Mouse (Mus musculus) frontal cortex, postnatal 10 days (tissue): ENCODE data around the gene Vsig8.

ENCODE experiments used
- DNase-seq, 2 experiments: peaks; one replicate each; pipeline ENCODE4 v3.0.0; 2022; ENCODE audit warnings: low spot score in 2 of 2, mixed read lengths in 1 of 2

The Vsig8 gene

GRCm38 (mm10) chr1:172555638-172556037, at the start of gene Vsig8:
Gene Vsig8, plus strand, starts transcription at chr1:172555938.
- DNase-seq = no peak

DNA sequence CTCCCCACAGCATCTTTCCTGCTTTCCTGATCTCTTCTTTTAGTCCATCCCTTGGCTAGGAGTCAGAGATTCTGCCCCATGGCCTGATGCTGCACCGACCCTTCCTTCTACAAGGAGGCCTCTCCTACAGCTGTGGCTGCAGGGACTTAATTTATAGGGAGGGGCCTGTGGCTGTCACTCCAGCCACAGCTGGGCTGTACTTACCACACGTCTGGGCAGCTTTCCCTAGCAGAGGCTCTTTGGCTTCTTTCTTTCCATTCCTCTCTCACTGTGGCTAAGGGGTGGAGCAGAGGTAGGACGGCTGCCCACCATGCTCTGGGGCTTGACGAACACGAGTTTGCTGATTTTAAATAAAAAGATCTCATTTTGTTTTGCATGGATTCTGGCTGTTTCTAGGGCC, 48.7 kb upstream of the Vsig8 start:
- DNase-seq = no peak

DNA sequence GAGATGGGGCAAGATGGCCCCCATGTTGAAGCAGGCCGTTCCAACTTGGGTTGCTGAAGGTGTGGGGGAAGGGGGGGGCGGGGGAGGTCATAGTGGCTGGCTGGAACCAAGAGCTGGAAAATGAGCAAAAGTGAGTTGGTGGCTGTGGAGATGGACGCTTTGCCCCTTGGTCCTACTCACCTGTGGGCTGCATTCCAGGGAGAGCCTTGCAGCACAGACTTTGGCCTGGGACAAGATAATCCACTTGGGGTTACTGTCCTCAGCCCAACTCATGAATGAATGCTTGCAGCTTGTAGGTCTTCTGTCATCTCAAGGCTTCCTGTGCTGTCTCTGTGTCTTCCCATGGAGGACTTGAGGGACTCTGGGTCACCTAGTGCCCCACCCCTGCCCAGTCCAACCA, 48.0 kb upstream of the Vsig8 start:
- no peak for DNase-seq

- DNase-seq = no peak
Measured at GRCm38 (mm10) chr1:172508172-172508571, 47.6 kb upstream of the Vsig8 start.

DNA sequence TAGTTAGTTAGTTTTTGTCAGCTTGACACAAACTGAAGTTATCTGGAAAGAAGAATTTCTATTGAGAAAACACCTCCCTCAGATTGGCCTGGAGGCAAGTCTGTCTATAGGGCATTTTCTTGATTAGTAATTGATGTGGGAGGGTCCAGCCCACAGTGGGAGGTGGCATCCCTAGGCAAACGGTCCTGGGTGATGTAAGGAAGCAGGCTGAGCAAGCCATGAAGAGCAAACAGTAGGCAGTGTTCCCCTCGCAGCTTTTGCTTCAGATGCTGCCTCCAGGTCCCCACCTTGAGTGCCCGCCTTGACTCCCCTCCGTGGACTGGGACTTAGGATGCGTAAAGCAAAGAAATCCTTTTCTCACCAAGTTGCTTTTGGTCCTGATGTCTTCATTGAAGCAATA, 46.5 kb upstream of the Vsig8 start:
- DNase-seq = no peak

- DNase-seq = no peak
Measured at GRCm38 (mm10) chr1:172509983-172510382, 45.8 kb upstream of the Vsig8 start.

DNA sequence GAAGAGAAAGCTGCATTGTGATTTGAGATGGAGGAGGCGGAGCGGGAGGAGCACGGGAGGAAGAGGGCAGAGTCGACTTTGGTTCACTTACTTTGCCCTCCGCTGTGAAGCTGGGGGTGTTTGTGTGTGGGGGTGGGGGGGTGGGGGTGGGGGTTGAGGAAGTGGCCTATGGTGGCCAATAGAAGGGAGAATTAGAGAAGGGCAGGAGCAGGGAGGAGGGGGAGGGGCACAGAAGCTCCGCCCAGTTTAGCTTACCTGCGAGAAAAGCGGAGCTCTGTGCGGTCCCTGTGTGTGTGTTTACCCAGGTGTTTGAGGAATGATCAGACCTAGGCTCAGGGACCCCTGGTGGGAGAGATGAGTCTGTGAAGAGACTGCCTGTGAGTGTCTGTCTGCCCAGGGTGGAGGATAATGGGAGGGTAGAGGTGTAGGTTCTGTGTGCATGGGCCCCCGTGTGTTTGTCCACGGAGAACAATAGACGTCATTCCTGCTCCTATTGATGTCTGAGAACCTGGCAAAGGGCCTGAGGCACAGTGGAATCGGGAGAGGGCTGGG, 45.2 kb upstream of the Vsig8 start:
- DNase-seq = no peak

GRCm38 (mm10) chr1:172512962-172513361, 42.8 kb upstream of the Vsig8 start:
- no peak for DNase-seq

GRCm38 (mm10) chr1:172513525-172514212, 42.1 kb upstream of the Vsig8 start:
- no peak for DNase-seq

GRCm38 (mm10) chr1:172514213-172514529, 41.6 kb upstream of the Vsig8 start:
- DNase-seq = no peak

GRCm38 (mm10) chr1:172514551-172515268, 41.0 kb upstream of the Vsig8 start:
- DNase-seq = no peak

DNA sequence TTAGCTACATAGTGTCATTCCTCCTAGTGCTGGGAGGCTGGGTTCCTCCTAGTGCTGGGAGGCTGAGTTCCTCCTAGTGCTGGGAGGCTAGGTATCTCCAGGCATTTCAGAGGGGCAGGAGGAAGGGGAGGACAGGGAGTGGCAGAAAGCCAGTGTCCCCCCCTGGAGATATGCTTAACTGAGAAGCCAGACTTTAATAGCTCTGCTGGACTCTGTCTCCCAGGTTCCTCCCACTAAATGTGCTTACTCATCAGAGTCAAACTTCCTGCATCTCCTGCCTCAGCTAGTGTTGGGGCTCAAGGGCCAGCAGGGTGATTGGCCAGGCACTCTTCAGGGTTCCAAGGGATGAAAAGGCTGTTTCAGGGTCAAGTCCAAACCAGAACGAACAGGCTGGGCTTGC, 40.3 kb upstream of the Vsig8 start:
- DNase-seq = no peak

GRCm38 (mm10) chr1:172518013-172518412, 37.7 kb upstream of the Vsig8 start:
- no peak for DNase-seq

DNA sequence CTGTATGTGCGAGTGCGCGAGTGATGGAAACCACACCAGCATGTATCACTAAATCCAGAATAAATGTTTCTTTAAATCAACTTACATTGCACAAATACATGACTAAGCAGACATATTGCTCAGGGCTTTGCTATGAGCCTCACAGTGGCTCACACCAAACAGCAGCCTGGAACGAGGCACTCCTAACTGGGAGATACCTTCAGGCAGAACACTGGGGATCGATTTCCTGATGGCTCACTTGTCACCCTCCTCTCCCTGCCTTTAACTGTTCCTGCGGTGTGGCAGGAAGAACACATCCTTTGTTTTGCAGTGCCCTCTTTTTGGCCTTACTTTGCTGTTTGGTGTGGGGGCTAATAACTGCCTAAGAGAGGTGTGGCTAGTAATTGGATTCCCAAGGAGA, 36.1 kb upstream of the Vsig8 start:
- no peak for DNase-seq

GRCm38 (mm10) chr1:172520576-172521440, 34.9 kb upstream of the Vsig8 start, which contains the start of gene Cfap45:
Gene Cfap45, plus strand, starts transcription at chr1:172520801.
- DNase-seq = peak; percentile 82

DNA sequence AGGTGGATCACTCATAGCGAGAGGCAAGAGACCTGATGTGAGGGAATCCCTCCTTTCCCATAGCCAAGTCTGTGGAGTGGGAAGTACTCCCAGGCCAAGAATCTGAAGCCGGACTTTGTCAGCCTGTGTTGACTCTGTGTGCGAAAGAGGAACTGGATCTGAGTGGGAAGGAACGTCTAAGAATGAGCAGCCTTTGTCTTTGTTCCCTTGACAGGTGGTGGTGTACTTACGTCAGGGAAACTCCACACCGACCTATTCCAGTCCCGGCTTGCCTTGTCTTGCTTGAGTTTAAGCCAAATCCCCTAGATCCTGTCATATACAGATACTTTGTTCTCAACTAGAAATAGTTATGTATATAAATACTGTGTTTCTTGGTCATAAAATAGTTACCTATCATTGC, 33.2 kb upstream of the Vsig8 start:
- no peak for DNase-seq

DNA sequence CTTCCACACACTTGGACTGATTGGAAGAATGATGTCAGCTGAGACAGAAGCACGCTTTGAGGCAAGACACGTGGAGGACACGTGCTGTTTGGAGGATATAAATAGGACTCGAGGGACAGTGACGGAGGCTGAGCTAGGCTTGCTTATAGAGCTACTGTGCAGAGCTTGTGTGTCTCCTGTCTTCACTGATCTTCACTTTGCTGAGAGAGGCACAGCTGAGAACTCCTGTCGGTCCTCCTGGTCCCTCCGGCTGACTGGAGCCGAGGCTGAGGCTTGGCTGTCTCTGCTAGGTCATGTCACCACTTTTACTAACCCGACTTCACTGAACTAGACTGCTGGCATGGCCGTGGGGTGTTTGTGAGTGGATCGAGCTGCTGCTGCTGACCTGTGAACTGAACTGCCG, 32.0 kb upstream of the Vsig8 start:
- DNase-seq = no peak

DNA sequence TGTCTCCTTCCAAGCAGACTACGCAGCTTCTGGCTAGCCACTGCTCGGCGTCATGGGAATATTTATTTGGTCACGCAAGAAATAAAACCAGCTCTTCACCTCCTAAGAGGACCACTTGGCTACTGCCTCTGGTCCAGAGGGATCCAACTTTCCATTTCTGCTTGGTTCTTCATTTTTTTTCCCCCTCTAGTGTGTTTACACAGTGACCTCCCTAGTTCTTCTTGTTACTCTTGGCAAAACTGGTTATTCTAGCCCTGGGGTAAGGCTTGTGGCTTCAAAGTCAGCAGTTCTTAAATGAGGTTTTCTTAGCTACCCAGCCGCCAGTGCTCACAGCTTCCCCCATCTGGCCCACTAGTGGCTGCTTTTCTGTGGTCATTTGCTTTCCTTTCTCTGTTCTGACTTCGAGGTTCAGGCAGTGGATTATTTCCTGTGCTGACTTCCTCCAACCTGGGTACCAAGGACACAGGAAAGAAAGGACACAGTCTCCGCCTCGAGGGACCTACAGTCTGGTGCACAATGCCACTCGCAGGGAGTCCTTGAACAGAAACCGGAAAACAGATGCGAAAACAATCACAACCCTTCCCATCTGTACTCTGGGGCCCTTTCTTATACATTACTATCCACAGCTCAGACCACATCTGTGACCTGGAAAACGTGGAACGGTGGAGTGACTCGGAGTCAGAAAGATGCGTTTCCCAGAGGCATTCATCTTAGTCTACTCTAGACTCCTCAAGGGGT, 30.5 kb upstream of the Vsig8 start:
- no peak for DNase-seq

DNA sequence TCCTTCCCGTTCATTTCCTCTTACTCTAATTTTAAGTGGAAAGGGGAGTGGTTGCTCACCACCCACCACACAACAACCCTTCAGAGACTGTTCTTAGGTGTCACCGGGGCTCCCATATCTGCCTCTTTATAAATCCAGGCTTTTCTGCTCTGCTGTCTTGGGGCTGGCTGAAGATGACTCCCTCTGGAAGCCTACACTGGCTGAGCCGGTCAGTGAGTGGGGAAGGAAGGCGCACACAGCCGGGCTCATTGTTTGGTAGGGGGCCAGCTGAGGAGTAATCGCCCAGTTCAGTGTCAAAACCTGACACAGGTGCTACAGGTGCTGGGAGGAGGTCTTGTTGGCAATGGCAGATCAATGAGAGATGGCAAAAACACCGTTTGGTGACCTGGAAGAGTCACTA, 29.8 kb upstream of the Vsig8 start:
- DNase-seq = no peak

DNA sequence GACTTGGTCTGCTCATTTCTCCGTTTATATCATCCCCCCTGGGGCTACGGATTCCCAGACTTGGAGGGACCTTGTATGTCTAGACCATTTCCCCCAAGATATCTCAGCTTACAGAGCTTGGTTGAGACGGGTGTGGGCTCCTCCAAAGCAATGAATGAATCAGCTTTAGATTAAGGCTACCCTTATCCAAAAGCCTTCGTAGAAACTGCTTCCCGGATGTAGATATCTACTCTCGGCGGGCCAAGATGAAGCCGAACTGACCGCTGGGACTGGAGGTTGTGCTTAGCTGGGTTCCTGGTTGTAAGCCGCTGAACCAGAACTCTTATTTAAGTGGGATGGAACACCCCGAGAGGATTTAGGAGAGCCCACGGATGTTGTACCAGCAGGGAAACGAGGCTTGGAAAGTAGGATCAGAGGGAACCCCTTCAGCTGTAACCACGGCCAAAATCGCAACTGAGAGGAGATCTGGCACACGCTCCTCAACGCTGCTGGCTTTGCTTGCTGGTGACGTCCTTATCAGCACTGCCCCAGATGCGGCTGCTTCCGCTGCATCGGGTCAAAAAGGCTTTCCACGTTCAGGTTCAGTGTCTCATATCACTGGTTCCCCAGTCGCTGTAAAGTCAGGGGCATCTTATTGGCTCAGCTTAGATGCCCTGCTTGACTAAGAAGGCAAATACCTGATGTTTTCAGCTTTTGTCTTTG, 29.2 kb upstream of the Vsig8 start:
- DNase-seq = no peak

DNA sequence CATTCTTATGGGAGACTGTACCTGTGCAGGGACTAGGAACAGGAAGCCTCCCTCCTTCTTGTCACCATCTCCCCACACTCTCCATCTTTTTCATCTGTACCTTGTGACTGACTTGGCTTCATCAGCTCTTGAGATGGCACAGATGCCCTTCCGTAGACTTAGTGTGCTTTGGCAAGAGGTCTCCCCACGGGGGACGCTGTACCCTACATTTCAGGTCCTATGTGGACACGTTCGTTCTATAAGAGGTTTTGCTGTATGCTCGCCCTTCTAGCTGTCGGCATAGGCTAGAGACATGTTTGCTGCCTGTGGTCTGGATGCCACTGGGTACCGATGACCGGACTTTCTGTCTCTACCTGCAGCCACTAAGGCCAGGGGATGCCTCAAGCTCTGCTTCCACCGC, 28.3 kb upstream of the Vsig8 start:
- no peak for DNase-seq
